Mouse (Mus musculus) forebrain, embryonic 11.5 days (tissue): Measurements from ENCODE around the gene Gpnmb. TPM values are rescaled to one million over a fixed set of nuclear protein-coding genes. Genes with fewer than 3 reads are reported as not detected.

Experiments
- ATAC-seq: fragments of 200-750 bp; cut with Nextera tagmentation; replicated peaks from 2 replicates; pipeline ENCODE4 v1.8.0; 2017; ENCODE audit warnings: moderate TSS enrichment; ENCODE audit not compliant: low FRiP score
- DNase-seq: peaks from one replicate; pipeline ENCODE4 v3.0.0-alpha.2; 2017; ENCODE audit warnings: low spot score
- H3K27ac ChIP-seq: fragments of 300-500 bp; sonication (generic); 2 replicates; pipeline ENCODE4 v1.5.1; 2014; ENCODE audit warnings: low read depth, low read length
- H3K27me3 ChIP-seq: fragments of 300-500 bp; sonication (generic); 2 replicates; pipeline ENCODE4 v1.6.1; 2014; ENCODE audit warnings: mild to moderate bottlenecking, low read length, mixed read lengths; ENCODE audit not compliant: control insufficient read depth, insufficient read depth
- H3K36me3 ChIP-seq: fragments of 300-500 bp; sonication (generic); 2 replicates; pipeline ENCODE4 v1.6.1; 2014; ENCODE audit warnings: mild to moderate bottlenecking, low read length, moderate library complexity, mixed read lengths; ENCODE audit not compliant: control insufficient read depth, insufficient read depth
- H3K4me1 ChIP-seq: fragments of 300-500 bp; sonication (generic); replicated peaks from 2 replicates; pipeline ENCODE4 v1.6.1; 2014; ENCODE audit warnings: low read length, mixed read lengths; ENCODE audit not compliant: control insufficient read depth, insufficient read depth
- H3K4me2 ChIP-seq: fragments of 300-500 bp; sonication (generic); 2 replicates; pipeline ENCODE4 v1.6.1; 2014; ENCODE audit warnings: low read depth, mild to moderate bottlenecking, low read length, moderate library complexity, mixed read lengths; ENCODE audit not compliant: severe bottlenecking
- H3K4me3 ChIP-seq: fragments of 300-500 bp; sonication (generic); 2 replicates; pipeline ENCODE4 v1.5.1; 2014; ENCODE audit warnings: low read depth, low read length
- H3K9ac ChIP-seq: fragments of 300-500 bp; sonication (generic); 2 replicates; pipeline ENCODE4 v1.6.1; 2014; ENCODE audit warnings: low read length
- H3K9me3 ChIP-seq: fragments of 300-500 bp; sonication (generic); 2 replicates; pipeline ENCODE4 v1.6.1; 2016; ENCODE audit warnings: low read length, mixed read lengths; ENCODE audit not compliant: control insufficient read depth
- WGBS: fragments of 180-500 bp; shearing (Covaris S2); extraction: QIAGEN DNeasy Blood & Tissue Kit; methylation state at CpG from one replicate; pipeline ENCODE4 v1.1.7; 2014; 5-methylcytosine and 5-hydroxymethylcytosine counted together
- polyA plus RNA-seq: library from polyadenylated mRNA; unstranded; fragments of >200 nt; fragmentation: Nextera tagmentation; extraction: Ambion mirVana; gene quantifications from 2 replicates; pipeline ENCODE4 v1.2.1, GENCODE M21; 2014

Gene Gpnmb
- polyA plus RNA-seq = 0.51 and 1.1 TPM in 2 replicates

DNA sequence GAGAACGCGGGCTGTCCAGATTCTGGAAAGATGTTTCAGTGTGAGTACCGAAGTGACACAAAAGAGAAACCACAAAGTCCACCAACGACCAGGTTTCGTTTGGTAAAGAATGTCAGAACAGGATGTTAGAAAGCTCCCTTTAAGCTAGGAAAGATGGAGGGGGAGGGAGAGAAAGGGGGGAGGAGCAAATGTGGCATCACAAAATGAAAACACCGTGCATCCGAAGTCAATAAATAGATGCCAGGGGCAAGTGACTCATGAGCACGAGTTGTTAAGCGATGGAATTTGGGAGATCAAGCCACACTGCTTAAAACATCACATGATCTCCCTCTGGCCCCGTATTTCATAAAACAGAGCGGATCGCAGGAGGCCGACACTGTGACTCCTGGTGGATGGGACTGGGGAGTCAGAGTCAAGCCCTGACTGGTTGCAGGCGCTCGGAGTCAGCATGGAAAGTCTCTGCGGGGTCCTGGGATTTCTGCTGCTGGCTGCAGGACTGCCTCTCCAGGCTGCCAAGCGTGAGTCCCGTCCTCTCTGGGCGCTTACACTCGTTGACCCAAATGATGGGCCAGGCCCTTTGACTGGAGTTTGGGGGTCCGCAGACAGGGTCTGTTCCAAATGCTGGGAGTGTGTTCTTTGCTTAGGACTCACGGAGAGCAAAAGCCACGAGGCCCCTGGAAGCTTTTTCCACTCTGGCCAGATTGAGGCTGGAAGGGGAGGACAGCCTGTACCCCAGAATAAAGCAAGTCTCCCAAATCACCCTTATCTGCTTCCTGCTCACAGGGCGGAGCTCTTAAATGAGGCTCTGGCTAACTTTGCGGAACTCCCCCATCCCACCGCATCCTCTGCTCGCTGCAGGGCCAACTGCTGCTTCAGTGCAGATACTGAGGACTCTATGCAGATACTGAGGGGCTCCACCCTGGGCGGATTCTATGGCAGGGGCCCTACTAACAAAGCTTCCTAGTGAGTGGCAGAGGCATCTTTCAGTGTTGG is at the start of gene Gpnmb:
TSS of gene Gpnmb (plus strand) at position 272 of the 993 bp plus-strand sequence.
- H3K4me1 ChIP-seq = peaks cover 4% of the 10 kb centered on the region; the same call in 1 of the 2 replicates
- no peaks in the 10 kb centered on the region for H3K36me3 ChIP-seq
- 47% methylated on average over 28 of the region's 28 CpGs for WGBS
- no peak within 1 kb of the TSS for H3K4me3 ChIP-seq
- no peak within 1 kb of the TSS for H3K9ac ChIP-seq
- no peak for DNase-seq
- H3K27me3 ChIP-seq = no peaks in the 10 kb centered on the region; the same call in 1 of the 2 replicates
- H3K9me3 ChIP-seq = no peaks in the 10 kb centered on the region
- no peak within 1 kb of the TSS for H3K27ac ChIP-seq
- ATAC-seq = no peak
- H3K4me2 ChIP-seq = 0 out of 2 replicates have a peak within 1 kb of the TSS, but pooled peaks have one; percentile 6

DNA sequence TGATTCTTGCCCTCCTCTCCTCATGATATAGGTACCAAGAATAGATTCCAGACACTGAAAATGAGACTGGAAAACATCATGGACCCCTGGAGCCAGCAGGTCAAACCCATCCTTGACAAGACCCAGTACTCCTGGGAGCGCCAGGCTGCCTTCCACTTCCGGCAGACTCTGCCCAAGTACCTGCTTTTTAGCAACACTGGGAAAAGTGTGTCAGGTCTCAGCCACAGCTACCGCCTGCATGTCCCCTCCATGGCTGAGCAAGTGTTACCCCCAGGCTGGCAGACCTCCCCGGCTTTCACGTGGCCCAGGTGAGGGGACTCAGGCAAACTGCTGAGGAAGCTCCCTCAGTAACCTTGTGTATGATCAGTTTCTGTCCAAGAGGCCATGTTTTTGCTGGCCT is 46.4 kb upstream of the Gpnmb start:
- H3K4me2 ChIP-seq = no peak overlapping the region
- DNase-seq (no peak), ATAC-seq (no peak)
- no peak overlapping the region for H3K27ac ChIP-seq
- no peaks in the 10 kb centered on the region for H3K27me3 ChIP-seq
- 95% methylated on average over 5 of the region's 5 CpGs for WGBS
- H3K9ac ChIP-seq = no peak overlapping the region
- no peak overlapping the region for H3K4me3 ChIP-seq
- no peaks in the 10 kb centered on the region for H3K36me3 ChIP-seq
- H3K4me1 ChIP-seq = no peaks in the 10 kb centered on the region
- no peaks in the 10 kb centered on the region for H3K9me3 ChIP-seq

DNA sequence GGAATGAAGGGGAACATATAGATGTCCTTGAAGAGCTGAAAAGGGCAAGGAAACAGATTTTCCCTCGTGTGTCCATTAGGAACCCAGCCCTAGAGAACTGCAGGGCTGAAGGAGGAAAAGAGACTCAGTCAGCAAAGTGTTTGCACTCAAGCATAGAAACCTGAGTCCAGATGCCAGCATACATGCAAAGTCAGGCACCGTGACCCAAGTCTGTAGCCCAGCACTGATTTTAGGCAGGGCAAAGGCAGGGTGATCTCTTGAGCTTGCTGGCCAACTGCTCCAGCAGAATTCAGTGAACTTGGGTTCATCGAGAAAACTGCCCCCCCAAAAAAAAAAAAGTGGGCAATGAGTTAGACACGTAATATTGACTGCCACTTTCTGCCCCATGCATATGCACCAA is 44.4 kb upstream of the Gpnmb start:
- no peak for DNase-seq

DNA sequence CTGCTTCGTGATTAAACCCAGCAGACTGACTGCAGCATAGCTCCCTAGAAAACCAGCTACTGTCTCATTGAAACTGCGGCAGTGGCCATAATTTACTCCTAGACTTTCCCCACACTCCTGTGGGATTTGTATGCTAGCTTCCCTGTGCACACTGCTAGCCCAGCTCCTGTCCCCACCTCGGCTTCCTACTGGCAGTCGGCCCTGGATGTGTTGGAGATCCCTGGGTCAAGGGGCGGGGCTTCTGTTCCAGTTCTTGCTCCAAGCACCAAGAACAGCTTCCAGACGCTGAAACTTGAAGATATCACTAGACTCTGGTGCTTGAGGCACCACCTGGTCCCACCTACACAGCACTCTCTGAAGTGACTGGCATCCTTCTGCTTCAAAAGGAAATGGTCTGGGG is 38.2 kb upstream of the Gpnmb start:
- H3K9ac ChIP-seq = no peak overlapping the region
- DNase-seq (no peak), ATAC-seq (no peak)
- no peaks in the 10 kb centered on the region for H3K27me3 ChIP-seq
- H3K9me3 ChIP-seq = no peaks in the 10 kb centered on the region
- H3K4me2 ChIP-seq = no peak overlapping the region
- H3K4me3 ChIP-seq = no peak overlapping the region
- no peaks in the 10 kb centered on the region for H3K36me3 ChIP-seq
- H3K4me1 ChIP-seq = no peaks in the 10 kb centered on the region
- no peak overlapping the region for H3K27ac ChIP-seq
- WGBS = 76% methylated on average over 6 of the region's 6 CpGs

More for the DNA sequence above, 44.4 kb upstream of the Gpnmb start:
- Histone ChIP-seq H3K27me3 (no peaks in the 10 kb centered on the region), H3K4me2 (no peak overlapping the region), H3K9me3 (no peaks in the 10 kb centered on the region), H3K4me3 (no peak overlapping the region), H3K4me1 (no peaks in the 10 kb centered on the region), H3K36me3 (no peaks in the 10 kb centered on the region), H3K9ac (no peak overlapping the region), H3K27ac (no peak overlapping the region)
- ATAC-seq = no peak
- 82% methylated on average over 4 of the region's 4 CpGs for WGBS

DNA sequence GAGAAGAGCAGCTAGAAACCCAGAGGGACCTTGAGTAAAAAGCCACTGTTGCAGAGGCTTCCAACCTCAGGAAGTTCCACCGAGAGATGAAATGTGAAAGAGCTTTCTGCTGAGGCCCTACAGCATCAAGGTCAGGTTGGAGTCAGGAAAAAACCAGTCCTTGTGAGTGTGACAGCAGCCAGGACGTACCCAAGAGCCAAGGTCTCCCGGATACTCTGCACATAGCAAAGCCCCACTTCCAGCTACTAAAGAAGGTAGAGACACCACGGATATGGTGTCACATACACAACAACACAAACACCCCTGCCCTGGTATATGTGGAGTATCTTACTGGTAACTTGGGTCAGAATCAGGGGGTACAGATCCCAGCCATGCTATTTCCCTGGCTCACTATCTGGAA is 37.5 kb upstream of the Gpnmb start:
- no peak overlapping the region for H3K27ac ChIP-seq
- no peaks in the 10 kb centered on the region for H3K9me3 ChIP-seq
- H3K4me2 ChIP-seq = no peak overlapping the region
- H3K36me3 ChIP-seq = no peaks in the 10 kb centered on the region
- DNase-seq = no peak
- no peak overlapping the region for H3K9ac ChIP-seq
- no peak overlapping the region for H3K4me3 ChIP-seq
- no peaks in the 10 kb centered on the region for H3K27me3 ChIP-seq
- 90% methylated on average over 4 of the region's 4 CpGs for WGBS
- ATAC-seq = no peak
- no peaks in the 10 kb centered on the region for H3K4me1 ChIP-seq

DNA sequence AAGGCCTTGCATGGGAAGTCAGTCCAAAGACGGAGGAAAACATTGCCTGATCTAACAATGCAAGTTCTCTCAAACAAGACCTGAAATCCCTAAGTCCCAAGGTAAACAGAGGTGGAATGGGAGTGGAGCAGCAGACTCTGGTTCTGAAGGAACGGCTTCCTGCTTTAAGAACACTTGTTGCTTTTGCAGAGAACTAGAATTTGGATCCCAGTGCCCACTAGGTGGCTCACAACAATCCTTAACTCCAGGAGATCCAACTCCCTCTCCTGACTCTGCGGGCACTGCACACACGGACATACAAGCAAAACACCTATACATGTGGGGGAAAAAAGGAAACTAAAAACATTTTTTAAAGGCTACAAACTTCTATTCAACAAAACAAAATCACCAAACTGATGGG is 33.0 kb upstream of the Gpnmb start:
- no peak overlapping the region for H3K4me2 ChIP-seq
- H3K9me3 ChIP-seq = no peaks in the 10 kb centered on the region
- H3K9ac ChIP-seq = no peak overlapping the region
- no peak overlapping the region for H3K4me3 ChIP-seq
- H3K27ac ChIP-seq = no peak overlapping the region
- H3K27me3 ChIP-seq = no peaks in the 10 kb centered on the region
- no peaks in the 10 kb centered on the region for H3K4me1 ChIP-seq
- WGBS = 47% methylated on average over 4 of the region's 4 CpGs
- no peak for ATAC-seq
- H3K36me3 ChIP-seq = no peaks in the 10 kb centered on the region
- no peak for DNase-seq

DNA sequence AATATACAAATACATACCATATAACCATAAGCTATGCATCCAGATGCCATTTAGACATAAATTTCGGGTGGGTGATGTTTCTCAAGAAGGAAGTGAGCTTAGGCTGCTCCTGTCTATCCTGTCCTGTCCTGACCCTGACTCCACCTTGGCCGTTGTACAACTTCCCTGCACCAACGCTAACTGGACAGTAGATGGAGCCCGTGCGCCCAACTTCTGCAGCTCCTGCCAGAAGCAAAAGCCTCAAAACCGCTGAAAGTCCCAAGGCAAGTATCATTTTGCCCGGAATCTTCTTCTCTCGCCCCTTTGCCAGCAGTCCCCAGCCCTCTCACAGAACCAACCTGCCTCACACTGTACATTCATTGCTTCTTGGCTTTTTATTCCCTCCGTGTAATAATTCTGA is 28.4 kb upstream of the Gpnmb start:
- H3K4me3 ChIP-seq = peak overlapping the region; percentile 15; the same call in 1 of the 2 replicates
- H3K27me3 ChIP-seq = no peaks in the 10 kb centered on the region
- no peak overlapping the region for H3K9ac ChIP-seq
- peak overlapping the region; percentile 39 for H3K4me2 ChIP-seq
- H3K4me1 ChIP-seq = no peaks in the 10 kb centered on the region
- H3K9me3 ChIP-seq = peaks cover 3% of the 10 kb centered on the region; the same call in 1 of the 2 replicates
- ATAC-seq (0 out of 2 replicates have a peak, but pooled peaks have one; percentile 33), DNase-seq (peak; percentile 87)
- H3K27ac ChIP-seq = no peak overlapping the region
- no peaks in the 10 kb centered on the region for H3K36me3 ChIP-seq
- under 1% methylated on average over 9 of the region's 9 CpGs for WGBS

DNA sequence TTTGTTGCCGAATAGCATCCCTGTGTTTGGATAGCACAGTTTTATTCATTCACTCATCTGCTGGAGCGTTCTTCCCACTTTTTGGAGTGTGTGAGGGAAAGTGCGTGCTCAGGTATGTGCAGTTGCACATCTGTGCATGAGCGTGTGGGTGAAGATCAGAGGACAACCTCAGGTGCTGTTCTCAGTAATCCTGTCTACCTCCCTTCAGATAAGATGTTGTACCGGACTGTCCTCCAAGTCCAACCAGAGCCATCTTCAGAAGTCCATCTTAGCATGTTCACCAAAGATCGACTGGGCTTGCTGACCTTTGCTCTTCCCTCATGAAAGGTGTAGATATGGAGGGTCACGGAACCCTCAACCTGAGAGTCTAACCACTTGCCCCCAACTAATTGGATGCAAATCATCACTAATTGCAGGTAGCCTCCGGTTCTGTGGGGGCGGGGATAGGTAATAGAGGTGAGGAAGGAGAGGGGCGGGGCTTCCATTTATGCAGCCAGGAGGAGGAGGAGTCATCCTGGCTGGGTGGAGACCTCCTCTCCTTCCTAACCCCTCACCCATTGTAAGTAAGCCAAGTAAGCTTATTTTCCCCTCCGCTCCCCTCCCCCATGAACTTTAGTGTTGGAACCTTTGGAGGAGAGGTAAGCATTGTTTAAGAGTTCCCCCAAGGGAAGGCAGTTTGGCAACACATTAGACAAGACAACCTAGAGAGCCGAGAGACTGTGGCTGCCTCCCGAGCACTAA is 27.8 kb upstream of the Gpnmb start:
- WGBS = 27% methylated on average over 13 of the region's 13 CpGs
- peak; percentile 51 for DNase-seq
- Histone ChIP-seq H3K27me3 (no peaks in the 10 kb centered on the region), H3K9ac (no peak overlapping the region), H3K36me3 (no peaks in the 10 kb centered on the region), H3K4me2 (peak overlapping the region; percentile 39), H3K4me3 (peak overlapping the region; percentile 15; the same call in 1 of the 2 replicates), H3K27ac (no peak overlapping the region), H3K9me3 (peaks cover 3% of the 10 kb centered on the region; the same call in 1 of the 2 replicates), H3K4me1 (no peaks in the 10 kb centered on the region)
- ATAC-seq = peak; percentile 65
